Mouse (Mus musculus) gastrocnemius, adult 2 months (tissue): Measurements from ENCODE around the gene Zic2. TPM values are rescaled to one million over a fixed set of nuclear protein-coding genes. Genes with fewer than 3 reads are reported as not detected.
A peak's percentile ranks its signal among the peaks of the same experiment; 100 is the strongest.

Experiments
- DNase-seq: peaks from one replicate; pipeline ENCODE4 v3.0.0; 2022
- H3K27ac ChIP-seq: fragments of 200-600 bp; 2 replicates; pipeline ENCODE4 v1.8.1; 2022; ENCODE audit warnings: mild to moderate bottlenecking
- H3K4me3 ChIP-seq: fragments of 200-600 bp; 2 replicates; pipeline ENCODE4 v1.8.1; 2022; ENCODE audit warnings: mild to moderate bottlenecking, moderate library complexity
- CTCF ChIP-seq: fragments of 200-600 bp; IDR thresholded peaks from 2 replicates; pipeline ENCODE4 v1.8.1; 2022; ENCODE audit warnings: antibody characterized with exemption, mild to moderate bottlenecking, moderate library complexity
- intact Hi-C: fragments of 180-260 bp; cut with DNase I; formaldehyde crosslinking; loops from one replicate; pipeline ENCODE4 v1.15.1; 2025
- total RNA-seq, 2 experiments: library from RNA; stranded (reverse); gene quantifications; 2 replicates each; pipeline ENCODE4 v1.2.3; 2021

Zic2 gene
- total RNA-seq, 2 experiments from 2014 or later: not detected

GRCm38 (mm10) chr14:122509058-122509457, 33.8 kb downstream of the Zic2 start:
- Histone ChIP-seq H3K4me3 (no peak overlapping the region), H3K27ac (no peak overlapping the region)
- TF ChIP-seq CTCF: peak; percentile 72
- no peak for DNase-seq
- intact Hi-C loops: loop anchor here (2.0 kb wide), 1 partner anchor 368 kb away; no protein-coding TSS in a partner anchor

DNA sequence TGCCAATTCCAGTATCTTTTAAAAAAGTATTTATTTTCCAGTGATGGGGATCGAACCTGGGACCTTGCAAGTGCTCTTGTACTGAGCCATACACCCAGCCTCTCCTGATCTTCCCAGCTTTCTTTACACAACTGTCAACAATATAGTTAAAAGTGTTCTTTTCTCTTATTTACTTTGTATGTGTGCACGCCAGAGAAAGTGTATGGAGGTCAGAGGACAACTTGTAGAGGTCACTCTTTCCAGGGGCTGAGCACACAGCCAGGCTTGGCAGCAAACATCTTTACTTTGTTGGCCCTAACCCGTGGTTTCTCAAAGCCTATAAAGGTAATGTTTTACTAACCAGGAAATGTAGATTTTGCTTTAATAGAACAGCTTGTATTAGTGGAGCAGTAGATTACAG, 36.3 kb downstream of the Zic2 start:
- no peak overlapping the region for H3K27ac ChIP-seq
- intact Hi-C loops: no loop called here
- TF ChIP-seq CTCF: no peak
- DNase-seq: no peak
- H3K4me3 ChIP-seq: no peak overlapping the region

- intact Hi-C loops: loop anchor here (2.0 kb wide), 1 partner anchor 19 kb away; no protein-coding TSS in a partner anchor
- no peak for TF ChIP-seq CTCF
- no peak for DNase-seq
- no peak overlapping the region for H3K27ac ChIP-seq
- no peak overlapping the region for H3K4me3 ChIP-seq
These were observed 38.3 kb downstream of the Zic2 start for GRCm38 (mm10) chr14:122513511-122514036.

DNA sequence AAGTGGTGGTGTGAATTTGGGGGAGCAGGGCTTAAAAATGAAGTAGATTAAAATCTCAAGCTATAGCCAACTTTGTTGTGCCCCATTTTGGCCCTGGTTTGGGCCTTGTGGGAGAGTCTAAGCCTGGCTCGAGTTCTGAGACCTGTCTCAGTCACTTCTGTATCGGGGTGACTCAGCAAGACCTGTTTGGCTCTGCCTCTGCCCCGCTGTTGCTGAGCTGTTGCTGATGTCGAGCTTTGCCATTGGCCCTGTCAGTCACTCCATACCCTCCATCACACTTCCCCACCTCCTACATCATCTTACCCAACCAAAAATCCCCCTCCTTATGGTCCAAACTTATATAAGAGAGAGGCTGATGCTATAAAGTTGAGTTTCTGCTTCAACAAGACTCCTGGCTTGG, 53.2 kb downstream of the Zic2 start:
- intact Hi-C loops: no loop called here
- no peak for DNase-seq
- H3K27ac ChIP-seq: no peak overlapping the region
- no peak for TF ChIP-seq CTCF
- no peak overlapping the region for H3K4me3 ChIP-seq

Other genes starting within 250 kb of the Zic2 start
- not detected for gene Gm5089, start 24.3 kb upstream of the Zic2 start, total RNA-seq
- gene Zic5, start 9.8 kb upstream of the Zic2 start, total RNA-seq: not detected
- gene Gm10837, start 15.2 kb downstream of the Zic2 start, total RNA-seq: not detected
- gene Pcca, start 58.9 kb downstream of the Zic2 start, total RNA-seq: 10 to 100 TPM; 37.7 to 58.5 TPM